Mouse (Mus musculus): ENCODE measurements around the gene Tab1. TPM values are rescaled to one million over a fixed set of nuclear protein-coding genes. Genes with fewer than 3 reads are reported as not detected.

The Tab1 gene
- polyA plus RNA-seq, 1 experiment from 2014 or later, result 31.5 TPM

DNA sequence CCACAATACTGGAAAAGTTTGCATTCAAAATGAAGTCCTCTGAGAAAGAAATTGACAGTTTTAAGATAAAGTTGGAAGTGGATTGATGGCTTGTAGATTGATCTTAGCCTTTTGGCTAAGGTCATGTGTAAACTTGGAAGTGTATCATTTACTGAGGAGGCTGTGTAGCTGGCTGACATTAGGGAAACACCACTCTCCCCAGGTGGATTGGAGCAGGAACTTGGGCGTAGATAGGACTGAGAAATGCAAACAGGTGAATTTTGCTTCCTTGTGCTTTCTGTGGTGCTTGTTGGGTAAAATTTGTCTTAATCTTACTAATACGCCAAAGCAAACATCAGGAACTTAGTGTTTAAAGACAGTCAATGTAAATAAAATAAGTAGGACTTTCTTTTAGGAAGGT, 7.4 kb downstream of the Tab1 start:
- ATAC-seq (ENCODE audit: low read depth), result no peak
- Histone ChIP-seq H3K4me2 (ENCODE audit: low read depth, low read length) (no peak overlapping the region), H3K36me3 (ENCODE audit: control insufficient read depth, insufficient read depth, low read length) (peaks cover 10% of the 10 kb centered on the region), H3K27me3 (ENCODE audit: control insufficient read depth, insufficient read depth, low read depth, low read length) (no peaks in the 10 kb centered on the region), H3K9ac (ENCODE audit: low read length) (no peak overlapping the region), H3K9me3 (ENCODE audit: control insufficient read depth, low read length) (0 out of 2 replicates have a peak, but pooled peaks cover 2% of the 10 kb centered on the region), H3K4me3 (ENCODE audit: low read length) (no peak overlapping the region), H3K4me1 (replicated peaks; ENCODE audit: control insufficient read depth, insufficient read depth, low read length) (peaks cover 15% of the 10 kb centered on the region; the same call in 1 of the 2 replicates), H3K27ac (ENCODE audit: low read length) (no peak overlapping the region)
- WGBS, result 71% methylated on average over 2 of the region's 2 CpGs

DNA sequence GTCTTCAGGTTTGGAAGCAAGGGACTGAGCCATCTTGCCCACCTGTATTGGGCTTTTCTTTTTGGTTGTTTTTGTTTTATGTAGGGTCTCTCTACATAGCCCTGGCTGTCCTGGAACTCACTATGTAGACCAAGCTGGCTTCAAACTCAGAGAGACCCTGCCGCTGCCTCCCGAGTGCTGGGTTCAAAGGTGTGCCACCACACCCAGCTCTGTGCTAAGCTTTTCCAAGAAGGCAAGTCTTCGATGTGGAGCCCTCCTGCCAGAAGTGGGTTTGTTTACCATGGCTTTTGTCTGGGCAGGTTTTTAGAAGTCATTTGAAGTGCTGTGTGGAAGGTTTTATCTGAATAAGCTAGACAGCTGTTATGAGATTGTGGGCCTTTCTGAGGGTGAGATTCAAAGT, 8.0 kb downstream of the Tab1 start:
- Histone ChIP-seq H3K36me3 (ENCODE audit: control insufficient read depth, insufficient read depth, low read length) (peaks cover 10% of the 10 kb centered on the region), H3K27me3 (ENCODE audit: control insufficient read depth, insufficient read depth, low read depth, low read length) (no peaks in the 10 kb centered on the region), H3K4me3 (ENCODE audit: low read length) (no peak overlapping the region), H3K9ac (ENCODE audit: low read length) (no peak overlapping the region), H3K4me1 (replicated peaks; ENCODE audit: control insufficient read depth, insufficient read depth, low read length) (peaks cover 15% of the 10 kb centered on the region; the same call in 1 of the 2 replicates), H3K9me3 (ENCODE audit: control insufficient read depth, low read length) (0 out of 2 replicates have a peak, but pooled peaks cover 2% of the 10 kb centered on the region), H3K27ac (ENCODE audit: low read length) (no peak overlapping the region), H3K4me2 (ENCODE audit: low read depth, low read length) (no peak overlapping the region)
- 83% methylated on average over 3 of the region's 3 CpGs for WGBS
- ATAC-seq (ENCODE audit: low read depth), result no peak

DNA sequence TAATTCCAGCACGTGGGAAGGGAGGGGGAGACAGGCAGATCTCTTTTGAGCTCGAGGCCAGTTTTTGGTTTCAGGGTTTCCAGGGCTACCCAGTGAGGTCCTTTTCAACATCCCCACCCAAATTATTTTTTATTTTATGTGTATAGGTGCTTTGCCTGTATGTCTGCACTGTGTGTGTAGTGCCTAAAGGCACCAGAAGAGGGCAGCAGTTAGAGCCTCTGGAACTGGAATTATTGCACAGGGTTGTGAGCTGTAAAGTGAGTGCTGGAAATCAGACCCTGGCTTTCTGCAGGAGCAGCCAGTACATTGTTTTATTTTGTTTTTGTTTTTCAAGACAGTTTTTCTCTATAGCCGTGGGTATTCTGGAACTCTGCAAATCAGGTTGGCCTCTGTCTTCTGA, 9.2 kb downstream of the Tab1 start:
- H3K4me2 ChIP-seq (ENCODE audit: low read depth, low read length), result no peak overlapping the region
- ATAC-seq (ENCODE audit: low read depth), result no peak

DNA sequence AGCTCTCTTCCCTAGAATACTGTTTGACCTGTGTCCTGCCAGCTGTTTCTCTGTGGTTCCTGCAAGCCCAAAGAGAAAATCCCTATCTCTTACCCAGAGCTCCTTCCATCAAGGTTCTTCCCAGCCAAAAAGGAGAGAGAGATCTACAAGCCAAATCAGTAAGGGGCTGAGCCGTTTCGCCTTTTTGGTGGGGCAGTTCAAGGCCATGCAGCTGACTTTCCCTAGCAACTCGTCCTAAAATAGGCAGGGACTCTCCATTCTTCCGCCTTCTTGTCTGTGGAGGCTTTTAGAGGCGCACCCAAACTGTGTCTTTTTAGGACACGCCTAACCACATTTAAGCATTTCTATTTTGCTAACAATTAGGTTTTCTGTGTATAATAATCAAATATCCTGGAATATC, 10.8 kb downstream of the Tab1 start:
- ATAC-seq (ENCODE audit: low read depth), result no peak
- H3K9ac ChIP-seq (ENCODE audit: low read length), result no peak overlapping the region
- 88% methylated on average over 6 of the region's 6 CpGs for WGBS
- H3K9me3 ChIP-seq (ENCODE audit: control insufficient read depth, low read length), result 0 out of 2 replicates have a peak, but pooled peaks cover 2% of the 10 kb centered on the region
- no peak overlapping the region for H3K27ac ChIP-seq (ENCODE audit: low read length)
- peaks cover 3% of the 10 kb centered on the region; the same call in 1 of the 2 replicates for H3K4me1 ChIP-seq (replicated peaks; ENCODE audit: control insufficient read depth, insufficient read depth, low read length)
- H3K27me3 ChIP-seq (ENCODE audit: control insufficient read depth, insufficient read depth, low read depth, low read length), result no peaks in the 10 kb centered on the region
- H3K4me2 ChIP-seq (ENCODE audit: low read depth, low read length), result no peak overlapping the region
- H3K4me3 ChIP-seq (ENCODE audit: low read length), result no peak overlapping the region
- H3K36me3 ChIP-seq (ENCODE audit: control insufficient read depth, insufficient read depth, low read length), result peaks cover 10% of the 10 kb centered on the region

More for the DNA sequence above, 9.2 kb downstream of the Tab1 start:
- WGBS, result 95% methylated on average over 3 of the region's 3 CpGs
- H3K4me1 ChIP-seq (replicated peaks; ENCODE audit: control insufficient read depth, insufficient read depth, low read length), result peaks cover 15% of the 10 kb centered on the region; the same call in 1 of the 2 replicates
- no peak overlapping the region for H3K4me3 ChIP-seq (ENCODE audit: low read length)
- no peak overlapping the region for H3K9ac ChIP-seq (ENCODE audit: low read length)
- H3K27ac ChIP-seq (ENCODE audit: low read length), result no peak overlapping the region
- 0 out of 2 replicates have a peak, but pooled peaks cover 2% of the 10 kb centered on the region for H3K9me3 ChIP-seq (ENCODE audit: control insufficient read depth, low read length)
- H3K27me3 ChIP-seq (ENCODE audit: control insufficient read depth, insufficient read depth, low read depth, low read length), result no peaks in the 10 kb centered on the region
- peaks cover 10% of the 10 kb centered on the region for H3K36me3 ChIP-seq (ENCODE audit: control insufficient read depth, insufficient read depth, low read length)

DNA sequence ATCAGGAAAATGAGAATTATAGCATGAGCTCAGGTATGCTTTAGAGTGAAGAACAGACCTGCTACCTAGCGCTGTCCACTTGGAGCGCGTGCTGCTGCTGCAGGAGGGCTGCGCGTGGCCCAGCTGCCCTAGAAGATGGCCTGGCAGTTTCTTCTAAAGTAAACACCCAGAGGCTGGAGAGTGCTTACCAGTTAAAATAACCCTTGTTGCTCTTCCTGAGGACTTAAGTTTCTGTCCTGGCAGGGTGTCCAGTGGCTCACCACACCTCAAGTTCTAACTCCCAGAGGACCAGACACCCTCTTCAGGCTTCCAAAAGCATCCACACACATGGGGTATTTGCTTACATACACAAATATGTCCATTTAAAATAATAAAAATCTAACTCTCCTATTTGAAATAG, 12.5 kb downstream of the Tab1 start:
- H3K9me3 ChIP-seq (ENCODE audit: control insufficient read depth, low read length), result 0 out of 2 replicates have a peak, but pooled peaks cover 2% of the 10 kb centered on the region
- no peak overlapping the region for H3K4me3 ChIP-seq (ENCODE audit: low read length)
- H3K4me1 ChIP-seq (replicated peaks; ENCODE audit: control insufficient read depth, insufficient read depth, low read length), result no peaks in the 10 kb centered on the region
- peaks cover 19% of the 10 kb centered on the region for H3K36me3 ChIP-seq (ENCODE audit: control insufficient read depth, insufficient read depth, low read length)
- ATAC-seq (ENCODE audit: low read depth), result no peak
- H3K27me3 ChIP-seq (ENCODE audit: control insufficient read depth, insufficient read depth, low read depth, low read length), result no peaks in the 10 kb centered on the region
- 81% methylated on average over 5 of the region's 5 CpGs for WGBS
- H3K4me2 ChIP-seq (ENCODE audit: low read depth, low read length), result no peak overlapping the region
- no peak overlapping the region for H3K27ac ChIP-seq (ENCODE audit: low read length)
- H3K9ac ChIP-seq (ENCODE audit: low read length), result no peak overlapping the region

DNA sequence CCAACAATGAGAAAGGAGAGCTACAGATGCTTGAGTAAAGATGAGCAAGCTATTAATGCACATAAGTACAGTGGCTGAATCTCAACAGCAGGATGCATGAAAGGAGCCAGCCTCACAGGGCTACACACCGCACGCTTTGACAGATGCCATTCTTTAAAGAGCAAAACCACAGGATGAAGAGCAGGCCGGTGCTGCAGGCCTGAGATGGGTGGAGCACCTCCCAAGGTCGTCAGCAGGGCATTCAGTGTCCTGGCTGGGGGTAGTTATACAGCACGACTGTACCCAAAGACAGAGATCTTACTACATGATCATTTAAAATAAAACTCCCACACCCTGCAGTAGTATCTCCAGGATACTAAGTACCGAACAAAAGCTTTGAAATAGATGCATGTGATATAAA, 13.2 kb downstream of the Tab1 start:
- WGBS, result 57% methylated on average over 6 of the region's 6 CpGs
- H3K4me1 ChIP-seq (replicated peaks; ENCODE audit: control insufficient read depth, insufficient read depth, low read length), result no peaks in the 10 kb centered on the region
- H3K9ac ChIP-seq (ENCODE audit: low read length), result no peak overlapping the region
- peaks cover 18% of the 10 kb centered on the region for H3K36me3 ChIP-seq (ENCODE audit: control insufficient read depth, insufficient read depth, low read length)
- no peak overlapping the region for H3K27ac ChIP-seq (ENCODE audit: low read length)
- H3K27me3 ChIP-seq (ENCODE audit: control insufficient read depth, insufficient read depth, low read depth, low read length), result no peaks in the 10 kb centered on the region
- no peak for ATAC-seq (ENCODE audit: low read depth)
- H3K4me2 ChIP-seq (ENCODE audit: low read depth, low read length), result no peak overlapping the region
- 0 out of 2 replicates have a peak, but pooled peaks cover 2% of the 10 kb centered on the region for H3K9me3 ChIP-seq (ENCODE audit: control insufficient read depth, low read length)
- H3K4me3 ChIP-seq (ENCODE audit: low read length), result no peak overlapping the region

DNA sequence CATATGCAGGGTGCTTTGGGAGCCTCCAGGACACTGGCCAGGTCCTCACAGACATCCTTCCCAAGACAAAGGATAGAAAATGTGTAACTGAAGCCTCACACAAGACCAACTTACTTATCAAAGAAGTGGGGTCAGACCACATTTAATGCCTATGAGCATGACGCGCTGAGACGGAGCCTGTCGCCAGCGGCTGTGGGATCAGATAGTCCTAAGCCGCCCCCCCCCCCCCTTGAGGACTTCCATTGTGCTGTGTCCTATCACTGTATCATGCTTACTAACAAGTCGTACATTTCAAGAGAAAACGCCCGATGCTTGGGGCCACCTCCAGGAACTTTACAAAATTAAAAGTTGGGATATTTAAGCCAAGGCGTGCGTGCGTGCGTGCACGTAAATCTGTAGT, 14.2 kb downstream of the Tab1 start:
- 90% methylated on average over 14 of the region's 14 CpGs for WGBS
- ATAC-seq (ENCODE audit: low read depth), result no peak
- Histone ChIP-seq H3K27me3 (ENCODE audit: control insufficient read depth, insufficient read depth, low read depth, low read length) (no peaks in the 10 kb centered on the region), H3K36me3 (ENCODE audit: control insufficient read depth, insufficient read depth, low read length) (peaks cover 16% of the 10 kb centered on the region), H3K4me1 (replicated peaks; ENCODE audit: control insufficient read depth, insufficient read depth, low read length) (no peaks in the 10 kb centered on the region), H3K4me3 (ENCODE audit: low read length) (no peak overlapping the region), H3K9me3 (ENCODE audit: control insufficient read depth, low read length) (0 out of 2 replicates have a peak, but pooled peaks cover under 1% of the 10 kb centered on the region), H3K27ac (ENCODE audit: low read length) (no peak overlapping the region), H3K4me2 (ENCODE audit: low read depth, low read length) (no peak overlapping the region), H3K9ac (ENCODE audit: low read length) (no peak overlapping the region)

DNA sequence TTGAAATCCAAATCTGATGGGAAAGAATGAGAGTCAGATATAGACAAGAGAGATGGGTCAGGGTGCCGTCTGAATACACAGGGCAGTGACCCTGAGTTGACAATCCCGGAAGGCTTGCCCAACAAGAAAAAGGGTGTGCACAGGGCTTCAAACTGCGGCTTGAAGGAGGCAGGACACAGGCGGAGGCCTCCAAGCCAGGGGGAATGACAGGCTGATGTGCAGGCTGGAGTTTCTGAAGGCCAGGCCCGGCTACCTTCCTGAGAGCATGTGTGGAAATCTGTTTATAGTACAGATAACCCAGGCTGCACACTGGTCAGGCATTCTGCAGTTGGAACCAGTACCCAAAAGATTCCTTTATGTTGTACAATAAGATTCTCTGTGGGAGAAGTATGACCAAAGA, 14.6 kb downstream of the Tab1 start:
- Histone ChIP-seq H3K36me3 (ENCODE audit: control insufficient read depth, insufficient read depth, low read length) (peaks cover 15% of the 10 kb centered on the region), H3K4me1 (replicated peaks; ENCODE audit: control insufficient read depth, insufficient read depth, low read length) (no peaks in the 10 kb centered on the region), H3K27ac (ENCODE audit: low read length) (no peak overlapping the region), H3K9ac (ENCODE audit: low read length) (no peak overlapping the region), H3K9me3 (ENCODE audit: control insufficient read depth, low read length) (no peaks in the 10 kb centered on the region), H3K4me2 (ENCODE audit: low read depth, low read length) (no peak overlapping the region), H3K27me3 (ENCODE audit: control insufficient read depth, insufficient read depth, low read depth, low read length) (no peaks in the 10 kb centered on the region), H3K4me3 (ENCODE audit: low read length) (no peak overlapping the region)
- ATAC-seq (ENCODE audit: low read depth), result no peak
- 66% methylated on average over 5 of the region's 5 CpGs for WGBS

DNA sequence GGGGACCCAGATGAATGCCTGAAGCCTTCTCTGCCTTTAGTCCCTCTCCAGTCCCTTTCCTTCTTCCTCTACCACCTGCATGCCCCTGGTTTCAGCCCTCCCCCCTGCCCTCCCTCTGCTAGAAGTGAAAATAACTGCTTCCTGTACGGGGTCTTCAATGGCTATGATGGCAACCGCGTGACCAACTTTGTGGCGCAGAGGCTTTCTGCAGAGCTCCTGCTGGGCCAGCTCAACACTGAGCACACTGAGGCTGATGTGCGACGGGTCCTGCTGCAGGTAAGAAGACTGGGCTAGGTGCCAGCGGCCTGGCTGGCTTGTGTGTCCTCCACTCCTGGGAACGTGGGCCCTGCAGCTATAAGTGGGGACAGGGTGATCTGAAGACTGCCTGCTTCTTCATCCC, 15.6 kb downstream of the Tab1 start:
- Histone ChIP-seq H3K9me3 (ENCODE audit: control insufficient read depth, low read length) (no peaks in the 10 kb centered on the region), H3K27ac (ENCODE audit: low read length) (no peak overlapping the region), H3K27me3 (ENCODE audit: control insufficient read depth, insufficient read depth, low read depth, low read length) (no peaks in the 10 kb centered on the region), H3K36me3 (ENCODE audit: control insufficient read depth, insufficient read depth, low read length) (peaks cover 18% of the 10 kb centered on the region), H3K4me1 (replicated peaks; ENCODE audit: control insufficient read depth, insufficient read depth, low read length) (no peaks in the 10 kb centered on the region), H3K4me3 (ENCODE audit: low read length) (no peak overlapping the region), H3K4me2 (ENCODE audit: low read depth, low read length) (no peak overlapping the region), H3K9ac (ENCODE audit: low read length) (no peak overlapping the region)
- peak; percentile 55 for ATAC-seq (ENCODE audit: low read depth)
- 70% methylated on average over 8 of the region's 8 CpGs for WGBS

DNA sequence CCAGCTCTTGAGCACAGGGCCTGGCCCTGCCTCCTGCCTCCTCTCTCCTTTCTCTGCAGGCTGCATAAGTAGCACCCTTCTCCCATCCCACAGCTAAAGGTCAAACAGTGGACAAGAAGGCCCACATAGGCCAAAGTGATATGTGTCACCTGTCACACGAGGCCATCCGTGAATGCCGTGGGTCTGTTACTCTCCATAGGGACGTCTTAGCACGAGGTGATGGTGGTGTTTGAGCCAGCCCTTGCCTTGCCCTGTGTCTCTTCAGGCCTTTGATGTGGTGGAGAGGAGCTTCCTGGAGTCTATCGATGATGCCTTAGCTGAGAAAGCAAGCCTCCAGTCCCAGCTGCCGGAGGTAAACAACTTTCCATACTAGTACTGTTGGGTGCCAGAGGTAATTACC, 16.6 kb downstream of the Tab1 start:
- no peaks in the 10 kb centered on the region for H3K9me3 ChIP-seq (ENCODE audit: control insufficient read depth, low read length)
- H3K27ac ChIP-seq (ENCODE audit: low read length), result no peak overlapping the region
- H3K4me2 ChIP-seq (ENCODE audit: low read depth, low read length), result no peak overlapping the region
- no peak overlapping the region for H3K4me3 ChIP-seq (ENCODE audit: low read length)
- H3K9ac ChIP-seq (ENCODE audit: low read length), result no peak overlapping the region
- no peak for ATAC-seq (ENCODE audit: low read depth)
- H3K4me1 ChIP-seq (replicated peaks; ENCODE audit: control insufficient read depth, insufficient read depth, low read length), result no peaks in the 10 kb centered on the region
- no peaks in the 10 kb centered on the region for H3K27me3 ChIP-seq (ENCODE audit: control insufficient read depth, insufficient read depth, low read depth, low read length)
- WGBS, result 91% methylated on average over 7 of the region's 7 CpGs
- peaks cover 26% of the 10 kb centered on the region for H3K36me3 ChIP-seq (ENCODE audit: control insufficient read depth, insufficient read depth, low read length)

Data from lung, embryonic 16.5 days (tissue).